Mouse (Mus musculus) MEL (cell line): ENCODE results near the gene Frem1. TPM values are rescaled to one million over a fixed set of nuclear protein-coding genes. Genes with fewer than 3 reads are reported as not detected.

Experiments used
- DNase-seq: peaks from one replicate; pipeline ENCODE4 v3.0.0; 2011; ENCODE audit warnings: low read depth, low spot score
- H3K27ac ChIP-seq: 2 replicates; pipeline ENCODE4 v1.5.1; 2012; ENCODE audit warnings: low read depth, mild to moderate bottlenecking, control low read depth, low read length, moderate library complexity; ENCODE audit not compliant: control insufficient read depth
- H3K27me3 ChIP-seq, 2 experiments: fragments of 150-350 bp in 1 of 2; sonication (generic) in 1 of 2; 2 replicates each; pipeline ENCODE4 v1.6.1; 2012; ENCODE audit warnings: low read length in 2 of 2, mild to moderate bottlenecking in 2 of 2, improper control_type of control experiment in 1 of 2, moderate library complexity in 1 of 2; ENCODE audit not compliant: insufficient read depth in 2 of 2, control insufficient read depth in 1 of 2
- H3K36me3 ChIP-seq, 2 experiments: 2 replicates each; pipeline ENCODE4 v1.6.1; 2012 to 2014; ENCODE audit warnings: low read length in 2 of 2, improper control_type of control experiment in 1 of 2, inconsistent platforms in 1 of 2, mild to moderate bottlenecking in 1 of 2; ENCODE audit not compliant: insufficient read depth in 2 of 2, control insufficient read depth in 1 of 2
- H3K4me1 ChIP-seq, 2 experiments: fragments of 150-350 bp in 1 of 2; sonication (generic) in 1 of 2; 2 replicates each; pipeline ENCODE4 v1.6.1; 2012; ENCODE audit warnings: low read length in 2 of 2, improper control_type of control experiment in 1 of 2, mild to moderate bottlenecking in 1 of 2; ENCODE audit not compliant: insufficient read depth in 2 of 2, control insufficient read depth in 1 of 2
- H3K4me3 ChIP-seq, 2 experiments: fragments of 150-350 bp in 1 of 2; sonication (generic) in 1 of 2; 2 replicates each; pipeline ENCODE4 v1.5.1; 2012; ENCODE audit warnings: low read depth in 2 of 2, low read length in 2 of 2, mild to moderate bottlenecking in 2 of 2, moderate library complexity in 2 of 2, control low read depth in 1 of 2, improper control_type of control experiment in 1 of 2; ENCODE audit not compliant: control insufficient read depth in 1 of 2, insufficient read depth in 1 of 2
- H3K79me2 ChIP-seq: 2 replicates; pipeline ENCODE4 v1.6.1; 2012; ENCODE audit warnings: mild to moderate bottlenecking, low read length, moderate library complexity; ENCODE audit not compliant: control insufficient read depth, poor library complexity, insufficient read depth
- H3K9ac ChIP-seq: 2 replicates; pipeline ENCODE4 v1.6.1; 2012; ENCODE audit warnings: low read depth, mild to moderate bottlenecking, control low read depth, low read length, moderate library complexity; ENCODE audit not compliant: control insufficient read depth, poor library complexity, severe bottlenecking
- H3K9me3 ChIP-seq: fragments of 150-350 bp; sonication (generic); replicated peaks from 2 replicates; pipeline ENCODE4 v1.6.1; 2012; ENCODE audit warnings: mild to moderate bottlenecking, low read length, improper control_type of control experiment, moderate library complexity; ENCODE audit not compliant: insufficient read depth
- CHD2 ChIP-seq: IDR thresholded peaks from 2 replicates; pipeline ENCODE4 v1.6.1; 2011; ENCODE audit warnings: low read length, improper control_type of control experiment
- E2F4 ChIP-seq: IDR thresholded peaks from 2 replicates; pipeline ENCODE4 v1.6.1; 2011; ENCODE audit warnings: low read depth, low read length, improper control_type of control experiment, borderline replicate concordance
- EP300 ChIP-seq, 2 experiments: IDR thresholded peaks; 2 replicates each; pipeline ENCODE4 v1.6.1; 2011; ENCODE audit warnings: improper control_type of control experiment in 2 of 2, low read length in 2 of 2, low read depth in 1 of 2, mild to moderate bottlenecking in 1 of 2
- HCFC1 ChIP-seq: IDR thresholded peaks from 2 replicates; pipeline ENCODE4 v1.6.1; 2012; ENCODE audit warnings: low read depth, mild to moderate bottlenecking, inconsistent platforms, low read length, improper control_type of control experiment, moderate library complexity
- MYC ChIP-seq: IDR thresholded peaks from 2 replicates; pipeline ENCODE4 v1.6.1; 2011; ENCODE audit warnings: low read depth, mild to moderate bottlenecking, low read length, improper control_type of control experiment, moderate library complexity
- POLR2A ChIP-seq, 2 experiments: IDR thresholded peaks; 2 replicates each; pipeline ENCODE4 v1.6.1; 2011 to 2012; ENCODE audit warnings: low read length in 2 of 2, mild to moderate bottlenecking in 2 of 2, control low read depth in 1 of 2, improper control_type of control experiment in 1 of 2, low read depth in 1 of 2, moderate library complexity in 1 of 2; ENCODE audit not compliant: control insufficient read depth in 1 of 2, insufficient read depth in 1 of 2, poor library complexity in 1 of 2
- POLR2AphosphoS2 ChIP-seq: IDR thresholded peaks from 2 replicates; pipeline ENCODE4 v1.6.1; 2011; ENCODE audit warnings: low read length, improper control_type of control experiment
- RCOR1 ChIP-seq: IDR thresholded peaks from 2 replicates; pipeline ENCODE4 v1.6.1; 2012; ENCODE audit warnings: low read depth, mild to moderate bottlenecking, inconsistent platforms, low read length, improper control_type of control experiment
- SIN3A ChIP-seq: IDR thresholded peaks from 2 replicates; pipeline ENCODE4 v1.6.1; 2012; ENCODE audit warnings: low read length, improper control_type of control experiment, inconsistent platforms
- TAL1 ChIP-seq: IDR thresholded peaks from 2 replicates; pipeline ENCODE4 v1.6.1; 2012; ENCODE audit warnings: mild to moderate bottlenecking, inconsistent platforms, low read length, moderate library complexity, mixed read lengths
- TBP ChIP-seq: IDR thresholded peaks from 2 replicates; pipeline ENCODE4 v1.8.0; 2011; ENCODE audit warnings: low read depth, low read length, improper control_type of control experiment
- TCF12 ChIP-seq: IDR thresholded peaks from 2 replicates; pipeline ENCODE4 v1.6.1; 2014; ENCODE audit warnings: low read depth, mild to moderate bottlenecking, inconsistent platforms, low read length, improper control_type of control experiment, moderate library complexity
- USF1 ChIP-seq: IDR thresholded peaks from 2 replicates; pipeline ENCODE4 v1.6.1; 2014; ENCODE audit warnings: low read depth, mild to moderate bottlenecking, inconsistent platforms, low read length, improper control_type of control experiment, moderate library complexity
- ZNF384 ChIP-seq: IDR thresholded peaks from 2 replicates; pipeline ENCODE4 v1.6.1; 2012; ENCODE audit warnings: low read depth, mild to moderate bottlenecking, inconsistent platforms, low read length, improper control_type of control experiment
- polyA plus RNA-seq, 2 experiments: library from polyadenylated mRNA; stranded (reverse) in 1 of 2; unstranded in 1 of 2; fragments of >175 nt in 1 of 2; fragments of >200 nt in 1 of 2; gene quantifications; 2 replicates each; pipeline versions ENCODE4 v1.2.1 to v1.2.4; 2012; ENCODE audit warnings: low replicate concordance in 2 of 2, low read depth in 1 of 2; ENCODE audit not compliant: insufficient read length in 2 of 2, insufficient read depth in 1 of 2, missing spikeins in 1 of 2
- total RNA-seq: library from RNA; depleted of rRNA; stranded (reverse); fragments of 300-350 nt; gene quantifications from 2 replicates; pipeline ENCODE4 v1.2.3, GENCODE M21; 2012

Frem1 gene
- total and polyA plus RNA-seq, 3 experiments: not detected

DNA sequence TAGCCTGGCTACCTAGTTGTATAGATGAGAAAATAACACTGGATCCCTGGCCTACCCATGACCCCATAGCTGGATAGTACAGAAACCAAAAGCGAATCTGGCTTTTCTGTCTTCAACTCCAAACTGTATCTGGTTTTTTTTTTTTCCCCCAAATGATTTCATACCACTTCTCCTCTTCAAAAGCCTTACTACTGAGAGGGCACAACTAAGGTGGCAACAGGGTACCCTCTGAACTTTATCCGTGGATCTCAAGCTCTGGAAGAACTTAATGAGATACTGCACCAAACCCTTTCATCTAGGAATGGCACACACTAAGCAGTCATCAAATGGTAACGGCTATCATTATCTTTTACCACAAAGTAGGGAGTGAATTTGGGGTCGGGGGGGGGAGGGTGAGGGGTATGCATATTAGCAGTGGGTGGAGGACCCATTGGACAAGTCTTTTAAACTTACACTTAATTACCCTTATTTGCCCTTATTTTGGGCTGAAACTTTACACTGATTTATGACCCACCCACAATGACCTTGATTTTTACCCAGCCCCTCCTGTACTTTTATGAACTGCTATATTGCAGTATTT is 193.6 kb downstream of the Frem1 start:
- H3K27me3 ChIP-seq: no peaks in the 10 kb centered on the region
- H3K4me1 ChIP-seq: peaks cover 4 to 8% of the 10 kb centered on the region in 2 experiments; a peak in 2 of 4 replicates
- TF ChIP-seq SIN3A (no peak), TCF12 (no peak), USF1 (no peak), POLR2A (IDR thresholded peaks at IDR 0.05; ENCODE audit: control insufficient read depth in 1 of 2, insufficient read depth in 1 of 2, low read depth in 1 of 2, low read length in 2 of 2, poor library complexity in 1 of 2) (no peak)
- TF ChIP-seq, all 39 proteins: peak for 0
- H3K27ac ChIP-seq: no peak overlapping the region; the same call in 1 of the 2 replicates
- DNase-seq: no peak
- peaks cover 7% of the 10 kb centered on the region; the same call in 1 of the 2 replicates for H3K79me2 ChIP-seq
- peak overlapping the region; percentile 82 for H3K9ac ChIP-seq
- peak overlapping the region; percentile 73 to 96 for H3K4me3 ChIP-seq
- H3K9me3 ChIP-seq: no peaks in the 10 kb centered on the region
- H3K36me3 ChIP-seq: peaks cover 0 to 14% of the 10 kb centered on the region in 2 experiments; a peak in 2 of 4 replicates

DNA sequence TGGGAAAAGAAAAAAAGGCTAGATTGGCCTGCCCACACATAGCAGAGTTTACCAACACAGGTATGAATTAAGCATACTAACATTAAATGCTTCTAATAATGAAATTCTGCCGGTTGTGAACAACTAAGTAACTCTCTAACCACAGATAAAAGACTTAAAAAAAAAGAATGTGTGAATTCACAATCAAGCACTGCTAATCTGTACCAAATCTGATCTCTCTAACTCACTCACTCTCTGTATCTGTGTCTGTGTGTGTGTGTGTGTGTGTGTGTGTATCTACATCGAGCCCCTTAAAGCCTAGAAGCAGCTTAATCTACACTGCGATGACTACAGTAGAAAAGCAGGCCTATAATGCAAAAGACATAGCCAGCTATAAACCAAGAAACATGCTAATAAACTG is 195.2 kb downstream of the Frem1 start:
- no peak for TF ChIP-seq E2F4
- peak; percentile 70 for TF ChIP-seq ZNF384
- TF ChIP-seq RCOR1: peak; percentile 94
- TF ChIP-seq EP300 (IDR thresholded peaks at IDR 0.05; ENCODE audit: low read depth in 1 of 2, low read length in 2 of 2): 0 out of 4 replicates have a peak, but pooled peaks of 1 of the 2 experiments have one; percentile 4
- Histone ChIP-seq H3K9me3 (no peaks in the 10 kb centered on the region), H3K79me2 (peaks cover 7% of the 10 kb centered on the region; the same call in 1 of the 2 replicates), H3K27me3 (no peaks in the 10 kb centered on the region), H3K36me3 (peaks cover 0 to 19% of the 10 kb centered on the region in 2 experiments; a peak in 2 of 4 replicates), H3K27ac (no peak overlapping the region), H3K9ac (no peak overlapping the region), H3K4me1 (peaks cover 7 to 8% of the 10 kb centered on the region in 2 experiments; a peak in 3 of 4 replicates), H3K4me3 (no peak overlapping the region)
- DNase-seq: no peak

DNA sequence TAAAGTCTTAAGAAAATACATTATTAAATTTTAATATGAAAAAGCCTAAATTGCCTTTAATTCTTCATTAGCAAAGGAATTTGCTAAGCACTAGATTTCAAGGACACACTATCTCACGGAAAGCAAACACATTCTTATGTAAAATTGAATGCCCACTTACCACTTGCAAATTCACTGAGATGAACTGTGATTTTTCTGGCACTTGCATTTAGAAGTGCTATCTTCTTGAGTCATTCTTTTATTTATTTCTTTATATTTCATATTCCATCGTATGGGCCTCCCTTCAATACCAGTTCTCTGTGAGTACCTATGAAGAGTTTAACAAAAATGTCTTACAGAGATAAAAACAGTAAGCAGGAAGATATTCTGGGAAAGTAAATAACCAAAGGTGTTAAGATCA is 198.3 kb downstream of the Frem1 start:
- H3K9me3 ChIP-seq: no peaks in the 10 kb centered on the region
- peaks cover 2% of the 10 kb centered on the region for H3K79me2 ChIP-seq
- no peak overlapping the region for H3K27ac ChIP-seq
- no peak for DNase-seq
- H3K4me1 ChIP-seq: peaks cover 11 to 26% of the 10 kb centered on the region in 2 experiments
- H3K9ac ChIP-seq: no peak overlapping the region
- TF ChIP-seq MYC (no peak), POLR2A (IDR thresholded peaks at IDR 0.05; ENCODE audit: control insufficient read depth in 1 of 2, insufficient read depth in 1 of 2, low read depth in 1 of 2, low read length in 2 of 2, poor library complexity in 1 of 2) (no peak), CHD2 (no peak), HCFC1 (no peak), POLR2AphosphoS2 (no peak), TAL1 (no peak), TBP (no peak)
- no peaks in the 10 kb centered on the region for H3K27me3 ChIP-seq
- no peak overlapping the region for H3K4me3 ChIP-seq
- peaks cover 0 to 42% of the 10 kb centered on the region in 2 experiments; a peak in 2 of 4 replicates for H3K36me3 ChIP-seq
